Mouse (Mus musculus) kidney, adult 2 months (tissue): ENCODE results near the gene Aldh1a7. TPM values are rescaled to one million over a fixed set of nuclear protein-coding genes. Genes with fewer than 3 reads are reported as not detected.

Experiments
- DNase-seq: peaks from one replicate; pipeline ENCODE4 v3.0.0; 2021
- H3K27ac ChIP-seq: fragments of 200-500 bp; 2 replicates; pipeline ENCODE4 v1.5.1; 2012; ENCODE audit warnings: low read depth, low read length, control low read depth, inconsistent platforms; ENCODE audit not compliant: insufficient read depth
- H3K27me3 ChIP-seq: fragments of 200-500 bp; replicated peaks from 2 replicates; pipeline ENCODE4 v1.6.1; 2012; ENCODE audit warnings: mild to moderate bottlenecking, moderate library complexity, low read length, inconsistent platforms; ENCODE audit not compliant: control insufficient read depth, insufficient read depth
- H3K36me3 ChIP-seq: fragments of 200-500 bp; 2 replicates; pipeline ENCODE4 v1.6.1; 2012; ENCODE audit warnings: mild to moderate bottlenecking, moderate library complexity, low read length, inconsistent platforms; ENCODE audit not compliant: control insufficient read depth, insufficient read depth
- H3K4me1 ChIP-seq: fragments of 200-500 bp; 2 replicates; pipeline ENCODE4 v1.6.1; 2011; ENCODE audit warnings: low read length; ENCODE audit not compliant: control insufficient read depth, insufficient read depth
- H3K4me3 ChIP-seq: fragments of 200-500 bp; 2 replicates; pipeline ENCODE4 v1.5.1; 2011; ENCODE audit warnings: mild to moderate bottlenecking, low read depth, low read length, control low read depth; ENCODE audit not compliant: insufficient read depth
- CTCF ChIP-seq: fragments of 200-500 bp; conservative IDR thresholded peaks from 2 replicates; pipeline ENCODE4 v1.5.1; 2011; ENCODE audit warnings: low read depth, mild to moderate bottlenecking, control low read depth, low read length, moderate library complexity, mixed read lengths; ENCODE audit not compliant: insufficient read depth, insufficient read length
- POLR2A ChIP-seq: fragments of 200-500 bp; IDR thresholded peaks from one replicate; pipeline ENCODE4 v1.6.1; 2011; ENCODE audit warnings: low read depth, low read length, control low read depth
- WGBS: fragments of 180-500 bp; shearing (Covaris S2); methylation state at CpG from one replicate; pipeline ENCODE4 v1.1.7; 2018; 5-methylcytosine and 5-hydroxymethylcytosine counted together
- polyA plus RNA-seq: library from polyadenylated mRNA; depleted of rRNA; stranded (reverse); fragments of >200 nt; gene quantifications from 2 replicates; pipeline ENCODE4 v1.2.3, GENCODE M21; 2012

The Aldh1a7 gene
- polyA plus RNA-seq, 1 experiment, result 5.1 TPM

DNA sequence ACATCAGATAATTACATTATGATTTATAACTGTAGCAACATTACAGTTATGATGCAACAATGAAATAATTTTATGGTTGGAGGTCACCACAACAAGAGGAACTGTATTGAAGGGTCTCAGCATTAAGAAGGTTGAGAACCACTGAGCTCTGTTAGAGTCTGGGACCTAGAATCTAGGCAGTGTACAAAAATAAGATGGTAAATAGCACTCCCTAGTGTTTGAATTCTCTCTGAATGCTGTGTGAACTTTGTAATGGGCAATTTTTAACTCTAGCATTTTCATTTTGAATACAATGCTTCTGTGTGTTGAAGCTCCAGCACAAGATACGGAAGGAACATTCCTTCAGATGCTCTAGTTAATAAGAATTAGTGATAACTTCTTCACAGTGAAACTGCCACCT is 916 bp upstream of the Aldh1a7 start:
- H3K36me3 ChIP-seq, result no peaks in the 10 kb centered on the region
- no peak overlapping the region for H3K4me3 ChIP-seq
- peak; percentile 12 for DNase-seq
- 61% methylated on average over 1 of the region's 1 CpGs for WGBS
- H3K27me3 ChIP-seq, result no peaks in the 10 kb centered on the region
- no peak for TF ChIP-seq CTCF
- TF ChIP-seq POLR2A, result no peak
- no peaks in the 10 kb centered on the region for H3K4me1 ChIP-seq
- no peak overlapping the region for H3K27ac ChIP-seq

DNA sequence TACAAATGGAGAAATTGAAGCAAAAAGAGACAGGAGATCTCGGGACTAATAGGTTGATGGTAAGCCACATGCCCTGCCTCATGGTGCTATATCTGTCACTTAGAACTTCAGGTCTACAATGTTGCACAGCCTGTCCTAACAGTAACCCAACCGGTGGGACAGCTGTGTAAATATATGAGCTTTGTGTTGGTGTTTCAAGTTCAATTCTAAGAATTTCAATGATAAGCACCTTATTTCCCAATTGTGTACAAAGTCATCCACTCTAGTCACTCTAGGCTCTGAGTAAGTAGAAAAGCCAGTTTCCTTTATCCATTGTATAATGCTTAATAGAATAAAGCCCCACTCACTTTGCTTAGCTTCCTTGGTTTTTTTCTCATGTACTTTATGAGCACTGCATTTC is 4.4 kb downstream of the Aldh1a7 start:
- H3K4me3 ChIP-seq, result no peak overlapping the region
- H3K27me3 ChIP-seq, result no peaks in the 10 kb centered on the region
- WGBS, result 81% methylated on average over 2 of the region's 2 CpGs
- no peak for TF ChIP-seq POLR2A
- no peak for TF ChIP-seq CTCF
- no peak for DNase-seq
- H3K36me3 ChIP-seq, result no peaks in the 10 kb centered on the region
- no peak overlapping the region for H3K27ac ChIP-seq
- no peaks in the 10 kb centered on the region for H3K4me1 ChIP-seq

DNA sequence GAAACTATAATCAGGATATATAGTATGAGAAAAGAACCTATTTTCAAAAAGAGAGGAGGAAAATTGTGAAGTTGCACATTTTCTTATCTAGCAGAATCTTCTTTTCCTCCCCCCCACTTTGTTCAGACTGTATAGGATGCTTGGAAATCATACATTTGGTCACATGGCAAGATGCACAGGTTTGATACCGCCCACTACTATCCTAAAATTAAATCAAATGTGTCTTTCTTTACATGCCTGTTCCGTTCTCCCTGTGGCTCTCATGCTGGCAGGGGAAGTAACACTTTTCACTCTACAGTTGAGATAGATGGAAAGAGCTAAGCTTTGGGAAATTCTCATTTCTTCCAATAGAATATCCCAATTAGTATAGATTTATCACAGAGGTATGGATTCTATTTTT is 7.1 kb downstream of the Aldh1a7 start:
- WGBS, result 86% methylated on average over 2 of the region's 2 CpGs
- no peak for DNase-seq

DNA sequence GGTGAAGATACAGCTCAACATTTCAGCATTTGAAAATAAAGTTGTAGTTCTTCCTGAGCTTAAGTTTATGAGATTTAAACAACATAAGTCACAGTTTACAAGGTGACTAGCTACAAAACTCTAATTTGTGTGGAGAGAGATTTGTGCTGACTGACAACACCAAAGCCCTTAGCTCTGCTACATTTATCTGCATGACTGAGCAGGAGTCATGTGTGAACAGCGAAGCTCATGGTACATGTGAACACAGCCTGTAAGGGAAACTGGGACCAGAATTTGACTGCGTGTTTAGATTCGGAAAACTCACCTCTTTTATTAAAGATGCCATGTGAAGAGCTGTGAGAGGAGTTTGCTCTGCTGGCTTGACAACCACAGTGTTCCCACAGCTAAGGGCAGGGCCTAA is 11.7 kb downstream of the Aldh1a7 start:
- TF ChIP-seq POLR2A (no peak), CTCF (no peak)
- H3K36me3 ChIP-seq, result no peaks in the 10 kb centered on the region
- WGBS, result 26% methylated on average over 3 of the region's 3 CpGs
- peak; percentile 60 for DNase-seq
- no peak overlapping the region for H3K27ac ChIP-seq
- H3K27me3 ChIP-seq, result no peaks in the 10 kb centered on the region
- no peak overlapping the region for H3K4me3 ChIP-seq
- 0 out of 2 replicates have a peak, but pooled peaks cover 2% of the 10 kb centered on the region for H3K4me1 ChIP-seq

More for the DNA sequence above, 7.1 kb downstream of the Aldh1a7 start:
- no peak overlapping the region for H3K27ac ChIP-seq
- H3K4me3 ChIP-seq, result no peak overlapping the region
- H3K4me1 ChIP-seq, result 0 out of 2 replicates have a peak, but pooled peaks cover 2% of the 10 kb centered on the region
- TF ChIP-seq CTCF (no peak), POLR2A (no peak)
- no peaks in the 10 kb centered on the region for H3K36me3 ChIP-seq
- no peaks in the 10 kb centered on the region for H3K27me3 ChIP-seq

DNA sequence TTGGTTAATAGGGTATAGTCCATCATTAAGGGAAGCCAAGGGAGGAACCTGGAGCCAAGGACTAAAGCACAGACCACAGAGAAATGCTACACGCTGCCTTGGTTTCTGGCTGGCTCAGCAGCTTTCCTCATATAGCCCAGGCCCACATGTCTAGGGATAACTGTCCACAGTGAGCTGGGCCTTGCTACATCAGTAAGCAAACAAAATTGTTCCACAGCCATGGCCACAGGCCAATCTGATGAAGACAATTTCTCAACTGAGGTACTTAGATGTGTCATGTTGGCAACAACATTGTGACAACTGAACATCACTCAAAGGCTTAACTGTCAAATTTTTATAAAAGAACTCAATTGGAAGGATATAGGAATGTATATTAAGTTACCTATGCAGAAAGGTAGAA is 12.3 kb downstream of the Aldh1a7 start:
- DNase-seq, result no peak
- no peaks in the 10 kb centered on the region for H3K27me3 ChIP-seq
- H3K4me1 ChIP-seq, result 0 out of 2 replicates have a peak, but pooled peaks cover 2% of the 10 kb centered on the region
- TF ChIP-seq POLR2A (no peak), CTCF (no peak)
- H3K4me3 ChIP-seq, result no peak overlapping the region
- WGBS, result 60% methylated on average over 1 of the region's 1 CpGs
- no peak overlapping the region for H3K27ac ChIP-seq
- no peaks in the 10 kb centered on the region for H3K36me3 ChIP-seq

DNA sequence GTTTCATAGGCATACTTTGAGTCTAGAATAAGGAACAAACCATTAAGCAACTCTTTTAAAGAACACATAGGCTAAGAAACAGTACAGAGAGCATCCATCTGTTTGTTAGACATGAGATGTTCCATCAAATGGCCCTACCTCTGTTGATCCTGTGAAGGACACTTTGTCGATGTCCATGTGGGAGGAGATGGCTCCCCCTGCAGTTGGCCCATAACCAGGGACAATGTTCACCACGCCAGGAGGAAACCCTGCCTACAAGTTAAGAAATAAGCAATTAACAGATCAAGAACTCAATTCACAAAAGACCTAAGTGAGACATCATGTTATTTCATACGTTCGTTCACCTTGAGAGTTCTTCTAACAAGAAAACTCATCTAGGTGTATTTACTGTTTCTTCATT is 12.8 kb downstream of the Aldh1a7 start:
- no peak overlapping the region for H3K27ac ChIP-seq
- no peaks in the 10 kb centered on the region for H3K27me3 ChIP-seq
- no peak overlapping the region for H3K4me3 ChIP-seq
- TF ChIP-seq CTCF (0 out of 2 replicates have a peak, but pooled peaks have one; percentile 24), POLR2A (no peak)
- WGBS, result 74% methylated on average over 4 of the region's 4 CpGs
- DNase-seq, result peak; percentile 27
- no peaks in the 10 kb centered on the region for H3K36me3 ChIP-seq
- 0 out of 2 replicates have a peak, but pooled peaks cover 2% of the 10 kb centered on the region for H3K4me1 ChIP-seq

DNA sequence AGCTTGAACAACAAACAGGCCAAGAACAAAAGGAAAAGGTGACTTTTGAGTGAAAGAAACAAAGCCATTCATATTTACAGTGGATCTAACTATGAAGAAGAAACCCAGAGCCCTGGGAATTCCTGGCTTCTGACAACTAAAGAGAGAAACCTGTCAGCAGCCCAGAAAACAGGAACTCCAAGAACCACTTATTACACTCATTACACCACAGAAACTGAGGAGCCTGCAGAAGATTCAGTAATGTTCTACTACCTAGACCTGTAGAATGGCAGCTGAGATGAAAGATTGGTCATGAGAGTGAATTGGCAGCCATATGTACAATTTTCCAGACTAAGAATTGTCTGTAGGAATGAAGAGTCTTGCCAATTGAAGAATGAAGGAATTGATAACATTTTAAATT is 20.2 kb downstream of the Aldh1a7 start:
- no peaks in the 10 kb centered on the region; the same call in 1 of the 2 replicates for H3K4me1 ChIP-seq
- H3K27ac ChIP-seq, result no peak overlapping the region
- no peak for DNase-seq
- TF ChIP-seq CTCF, result no peak
- TF ChIP-seq POLR2A, result no peak
- no peaks in the 10 kb centered on the region for H3K36me3 ChIP-seq
- no peaks in the 10 kb centered on the region for H3K27me3 ChIP-seq
- no peak overlapping the region for H3K4me3 ChIP-seq

DNA sequence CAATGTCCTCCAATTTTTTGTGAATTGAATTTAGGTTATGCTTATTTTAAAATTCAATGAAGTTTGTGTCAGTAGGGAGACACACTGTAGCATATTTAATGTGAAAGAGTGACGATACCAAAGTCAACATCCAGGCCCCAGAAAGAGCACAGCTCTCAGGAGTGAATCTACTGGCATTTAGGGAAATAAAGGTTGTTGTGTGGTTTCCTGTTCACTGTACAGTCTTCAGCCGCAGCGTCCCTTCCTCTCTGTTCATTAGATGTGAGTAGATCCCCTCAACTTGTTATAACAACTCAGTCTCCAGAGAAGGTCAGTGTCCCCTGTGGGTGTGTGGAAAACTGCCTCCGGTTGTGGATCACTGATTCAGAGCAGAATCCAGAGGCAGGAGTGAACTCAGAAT is 20.6 kb downstream of the Aldh1a7 start:
- peak; percentile 56 for DNase-seq
- TF ChIP-seq POLR2A (no peak), CTCF (no peak)
- Histone ChIP-seq H3K27ac (no peak overlapping the region), H3K36me3 (no peaks in the 10 kb centered on the region), H3K4me3 (no peak overlapping the region), H3K4me1 (no peaks in the 10 kb centered on the region; the same call in 1 of the 2 replicates), H3K27me3 (no peaks in the 10 kb centered on the region)
- 38% methylated on average over 4 of the region's 4 CpGs for WGBS
